Mouse (Mus musculus): ENCODE data around the gene V1ra8.
"Not testable (repeated sequence)": the region's sequence is repeated elsewhere in the genome, so short reads cannot be mapped to it uniquely, and the experiment has no call there.

V1ra8 gene

DNA sequence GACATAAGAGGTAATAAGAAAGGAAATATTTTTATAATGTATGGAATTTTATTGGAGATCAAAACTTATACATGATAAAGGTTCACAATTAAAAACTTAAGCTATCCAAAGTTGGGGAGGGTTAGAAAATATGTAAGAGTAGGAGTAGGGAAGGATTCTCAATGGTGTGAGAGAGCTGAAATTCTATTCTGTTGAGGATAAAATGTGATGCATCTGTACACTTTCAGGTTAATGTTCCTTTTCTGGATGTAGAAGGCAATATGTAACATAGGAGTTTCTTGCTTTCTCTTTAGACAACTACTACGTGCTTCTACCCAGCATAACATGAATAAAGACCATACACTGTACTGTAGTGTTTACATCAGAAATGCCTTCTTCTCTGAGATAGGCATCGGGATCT is at the start of gene V1ra8:
Gene V1ra8 (plus strand): TSS at position 301 of the 400 bp plus-strand sequence.
- DNase-seq: not testable (repeated sequence)

DNA sequence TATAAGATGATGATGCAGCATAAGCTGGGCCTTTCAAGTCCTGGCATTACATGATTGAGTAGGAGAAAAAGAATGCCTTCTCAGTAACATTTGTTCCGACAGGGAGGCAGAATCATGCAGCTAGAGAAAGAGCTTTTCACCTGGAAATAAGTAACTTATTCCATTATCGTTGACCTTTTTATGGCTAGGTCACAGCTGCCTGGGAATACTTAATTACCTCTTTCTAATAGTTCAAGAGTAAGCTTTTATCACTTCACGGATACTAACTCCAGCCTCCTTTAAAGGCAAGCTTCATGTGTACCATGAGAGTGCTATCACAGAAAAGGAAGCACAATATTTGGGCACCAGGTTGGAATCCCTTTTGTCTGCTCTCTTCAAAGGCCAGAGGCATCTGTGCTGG is 42.5 kb upstream of the V1ra8 start:
- DNase-seq: no peak

DNA sequence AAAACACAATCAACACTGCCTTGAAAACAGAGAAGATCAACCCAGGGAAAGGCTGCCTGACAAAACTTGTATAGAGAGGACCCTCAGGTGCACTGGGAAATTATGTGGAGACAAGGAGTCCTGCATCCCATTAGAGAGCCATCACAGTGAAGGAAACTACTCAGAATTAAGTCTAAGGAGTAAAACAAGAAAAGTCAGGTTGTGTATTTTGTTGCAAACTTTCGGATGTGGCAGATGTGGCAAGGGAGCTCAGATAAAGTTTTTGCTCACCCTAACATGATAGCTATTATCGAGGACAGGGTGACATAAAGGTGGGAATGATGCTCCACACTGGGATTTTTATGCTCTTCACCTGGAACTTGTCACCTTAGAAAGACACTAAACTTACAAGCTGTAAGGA is 28.1 kb upstream of the V1ra8 start, which contains the start of gene Vmn1r52:
Gene Vmn1r52 (plus strand): TSS at position 301 of the 400 bp plus-strand sequence.
- no peak for DNase-seq

- no peak for DNase-seq
These were observed 21.7 kb downstream of the V1ra8 start, which contains the start of gene Vmn1r53 for GRCm38 (mm10) chr6:90224338-90224737. TSS of gene Vmn1r53 (minus strand) at chr6:90224438.

- not testable (repeated sequence) for DNase-seq
These were observed 29.5 kb downstream of the V1ra8 start for GRCm38 (mm10) chr6:90232114-90232513.

- no peak for DNase-seq
These were observed 30.1 kb downstream of the V1ra8 start for GRCm38 (mm10) chr6:90232681-90233080.

GRCm38 (mm10) chr6:90244019-90244418 is 41.4 kb downstream of the V1ra8 start:
- no peak for DNase-seq

GRCm38 (mm10) chr6:90246000-90246399 is 43.4 kb downstream of the V1ra8 start, which contains the start of gene Vmn1r54:
TSS of gene Vmn1r54 (plus strand) at chr6:90246300.
- DNase-seq: no peak
